Mouse (Mus musculus): Measurements from ENCODE around the gene Gpc5. TPM values are rescaled to one million over a fixed set of nuclear protein-coding genes. Genes with fewer than 3 reads are reported as not detected.

The Gpc5 gene
- polyA plus RNA-seq, 1 experiment from 2014 or later, result 0.06 TPM

DNA sequence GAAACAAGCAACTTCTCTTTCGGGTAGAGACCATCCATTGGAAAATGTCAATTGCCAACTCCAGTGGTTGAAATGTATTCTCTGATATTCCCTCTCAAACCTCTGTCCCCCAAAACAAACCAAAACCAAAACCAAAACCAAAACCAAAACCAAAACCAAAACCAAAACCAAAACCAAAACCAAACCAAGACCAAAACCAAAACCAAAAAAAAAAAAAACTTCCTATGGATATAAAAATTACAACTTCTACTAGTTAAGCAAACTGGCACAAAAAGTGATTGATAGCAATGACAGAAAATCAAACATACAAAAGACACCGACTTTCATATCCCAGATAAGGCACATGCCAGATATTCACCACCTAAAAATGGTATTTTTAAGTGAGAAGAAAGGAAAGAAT lies 161.7 kb downstream of the Gpc5 start:
- H3K4me2 ChIP-seq, result no peak overlapping the region
- no peak overlapping the region for H3K9ac ChIP-seq
- no peaks in the 10 kb centered on the region for H3K9me3 ChIP-seq (replicated peaks)
- WGBS, result 74% methylated on average over 2 of the region's 2 CpGs
- H3K4me1 ChIP-seq (replicated peaks), result no peaks in the 10 kb centered on the region
- no peaks in the 10 kb centered on the region for H3K27me3 ChIP-seq
- no peak for ATAC-seq (replicated peaks; ENCODE audit: insufficient number of reproducible peaks, insufficient read depth, low FRiP score, low read depth)
- no peaks in the 10 kb centered on the region for H3K36me3 ChIP-seq
- H3K27ac ChIP-seq, result no peak overlapping the region
- H3K4me3 ChIP-seq, result no peak overlapping the region

DNA sequence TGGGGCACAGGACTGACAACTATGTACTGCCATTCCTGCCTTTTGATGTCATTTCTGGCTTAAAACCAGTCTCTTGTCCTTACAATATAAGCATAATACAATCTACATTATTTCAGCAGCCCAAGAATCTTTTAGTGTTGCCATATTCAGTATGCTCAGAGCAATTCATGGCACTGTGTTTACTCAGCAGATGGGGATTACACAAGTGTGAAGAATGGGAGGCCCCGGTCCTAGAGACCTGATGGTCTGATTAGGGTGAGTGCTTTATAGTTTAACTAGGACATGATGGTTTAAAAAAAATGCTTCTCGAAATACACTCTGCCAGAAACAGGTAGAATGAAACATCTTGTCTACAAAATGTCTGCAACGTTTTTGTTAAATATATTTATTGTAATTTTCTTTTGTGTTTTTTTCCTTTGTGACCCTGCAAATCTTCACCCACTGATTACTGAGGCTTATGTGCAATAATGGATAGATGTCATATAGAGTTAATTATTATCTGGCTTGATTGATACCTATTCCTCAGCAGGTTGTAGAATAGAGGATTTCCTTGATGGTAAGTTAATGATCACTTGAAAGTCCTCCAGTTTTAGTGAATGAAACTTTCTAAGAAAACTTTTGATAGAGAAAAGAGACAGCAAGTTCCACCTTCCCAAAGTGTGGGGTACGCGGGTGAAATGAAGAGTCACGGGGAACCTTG lies 177.8 kb downstream of the Gpc5 start:
- H3K27ac ChIP-seq, result no peak overlapping the region
- H3K9me3 ChIP-seq (replicated peaks), result no peaks in the 10 kb centered on the region
- H3K27me3 ChIP-seq, result no peaks in the 10 kb centered on the region
- no peaks in the 10 kb centered on the region for H3K36me3 ChIP-seq
- ATAC-seq (replicated peaks; ENCODE audit: insufficient number of reproducible peaks, insufficient read depth, low FRiP score, low read depth), result no peak
- H3K9ac ChIP-seq, result no peak overlapping the region
- 83% methylated on average over 6 of the region's 6 CpGs for WGBS
- no peak overlapping the region for H3K4me3 ChIP-seq
- no peaks in the 10 kb centered on the region for H3K4me1 ChIP-seq (replicated peaks)
- H3K4me2 ChIP-seq, result no peak overlapping the region

DNA sequence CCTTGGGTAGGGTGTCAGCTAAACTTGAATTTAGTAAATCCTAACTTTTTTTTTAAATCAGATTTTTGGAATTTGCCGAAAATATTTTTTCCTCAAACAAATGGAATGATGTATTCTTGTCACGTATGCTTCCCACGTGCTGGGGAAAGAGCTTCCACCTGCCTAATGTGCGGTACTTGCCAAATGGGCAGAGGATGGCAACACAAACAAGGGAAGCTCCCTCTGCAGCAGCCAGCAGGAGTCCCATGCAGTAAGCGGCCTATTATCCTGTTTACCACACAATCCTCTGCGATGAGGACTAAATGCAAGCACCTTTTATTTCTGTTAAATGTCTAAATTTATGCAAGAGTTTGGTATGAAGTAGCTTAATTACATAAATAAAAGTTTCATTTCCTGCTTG lies 178.4 kb downstream of the Gpc5 start:
- Histone ChIP-seq H3K27me3 (no peaks in the 10 kb centered on the region), H3K27ac (no peak overlapping the region), H3K4me2 (no peak overlapping the region), H3K36me3 (no peaks in the 10 kb centered on the region), H3K4me1 (replicated peaks) (no peaks in the 10 kb centered on the region), H3K9ac (no peak overlapping the region), H3K4me3 (no peak overlapping the region), H3K9me3 (replicated peaks) (no peaks in the 10 kb centered on the region)
- no peak for ATAC-seq (replicated peaks; ENCODE audit: insufficient number of reproducible peaks, insufficient read depth, low FRiP score, low read depth)
- 80% methylated on average over 6 of the region's 6 CpGs for WGBS

GRCm38 (mm10) chr14:115282782-115283181 lies 190.8 kb downstream of the Gpc5 start:
- Histone ChIP-seq H3K9ac (no peak overlapping the region), H3K4me2 (no peak overlapping the region), H3K4me3 (no peak overlapping the region), H3K9me3 (replicated peaks) (no peaks in the 10 kb centered on the region), H3K4me1 (replicated peaks) (no peaks in the 10 kb centered on the region), H3K27ac (no peak overlapping the region), H3K36me3 (no peaks in the 10 kb centered on the region), H3K27me3 (no peaks in the 10 kb centered on the region)
- ATAC-seq (replicated peaks; ENCODE audit: insufficient number of reproducible peaks, insufficient read depth, low FRiP score, low read depth), result no peak

- no peak overlapping the region for H3K4me2 ChIP-seq
- no peak overlapping the region for H3K27ac ChIP-seq
- H3K9ac ChIP-seq, result no peak overlapping the region
- H3K4me1 ChIP-seq (replicated peaks), result no peaks in the 10 kb centered on the region
- H3K9me3 ChIP-seq (replicated peaks), result no peaks in the 10 kb centered on the region
- WGBS, result 63% methylated on average over 2 of the region's 2 CpGs
- H3K4me3 ChIP-seq, result no peak overlapping the region
- no peaks in the 10 kb centered on the region for H3K36me3 ChIP-seq
- no peaks in the 10 kb centered on the region for H3K27me3 ChIP-seq
- ATAC-seq (replicated peaks; ENCODE audit: insufficient number of reproducible peaks, insufficient read depth, low FRiP score, low read depth), result no peak
These were observed 232.2 kb downstream of the Gpc5 start for GRCm38 (mm10) chr14:115324247-115324646.

- no peaks in the 10 kb centered on the region for H3K4me1 ChIP-seq (replicated peaks)
- H3K27ac ChIP-seq, result no peak overlapping the region
- H3K4me2 ChIP-seq, result no peak overlapping the region
- 68% methylated on average over 5 of the region's 5 CpGs for WGBS
- H3K4me3 ChIP-seq, result no peak overlapping the region
- H3K27me3 ChIP-seq, result no peaks in the 10 kb centered on the region
- H3K36me3 ChIP-seq, result no peaks in the 10 kb centered on the region
- H3K9me3 ChIP-seq (replicated peaks), result no peaks in the 10 kb centered on the region
- no peak for ATAC-seq (replicated peaks; ENCODE audit: insufficient number of reproducible peaks, insufficient read depth, low FRiP score, low read depth)
- H3K9ac ChIP-seq, result no peak overlapping the region
These were observed 234.4 kb downstream of the Gpc5 start for GRCm38 (mm10) chr14:115326426-115326825.

DNA sequence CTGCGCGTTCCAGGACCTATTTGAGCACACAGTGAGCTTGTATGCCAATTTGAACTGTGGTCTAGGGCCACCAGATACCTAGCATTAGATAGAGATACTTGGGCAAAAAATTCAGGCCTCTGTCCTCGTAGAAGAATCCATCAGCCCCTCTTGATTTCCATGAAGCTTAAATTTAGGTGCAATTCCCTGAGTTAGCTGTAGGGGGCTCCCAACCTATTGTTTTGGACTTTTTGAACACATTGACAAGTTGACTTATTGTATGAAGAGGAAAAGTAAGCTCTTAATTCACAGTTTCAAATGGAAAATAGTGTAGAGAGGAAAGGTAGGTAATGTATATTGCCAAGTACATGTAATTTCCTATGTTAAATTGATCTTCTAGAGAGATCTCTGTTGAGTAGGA lies 247.1 kb downstream of the Gpc5 start:
- Histone ChIP-seq H3K4me3 (no peak overlapping the region), H3K9me3 (replicated peaks) (no peaks in the 10 kb centered on the region)
- WGBS, result 76% methylated on average over 3 of the region's 3 CpGs

DNA sequence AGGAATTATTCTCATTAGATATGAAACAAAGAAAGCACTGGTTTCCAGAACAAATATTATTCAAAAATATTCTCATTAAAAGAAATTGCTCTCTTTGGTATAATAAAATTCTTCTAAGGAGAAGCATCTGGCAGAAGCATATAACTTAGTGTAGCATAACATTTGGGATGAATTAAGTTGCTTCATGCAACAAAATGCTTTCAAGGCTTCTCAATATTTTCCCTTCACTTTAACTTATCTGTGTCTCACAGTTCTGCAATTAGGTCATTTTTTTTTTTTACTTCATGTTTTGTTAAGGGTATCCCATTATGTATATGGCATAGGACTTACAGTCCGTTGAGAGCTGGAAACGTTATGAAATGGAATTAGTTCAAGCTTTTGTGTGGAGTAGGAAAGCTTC lies 250.6 kb downstream of the Gpc5 start:
- no peak overlapping the region for H3K9ac ChIP-seq
- no peak for ATAC-seq (replicated peaks; ENCODE audit: insufficient number of reproducible peaks, insufficient read depth, low FRiP score, low read depth)

More for the DNA sequence above, 247.1 kb downstream of the Gpc5 start:
- Histone ChIP-seq H3K27me3 (no peaks in the 10 kb centered on the region), H3K4me2 (no peak overlapping the region), H3K9ac (no peak overlapping the region), H3K36me3 (no peaks in the 10 kb centered on the region), H3K27ac (no peak overlapping the region), H3K4me1 (replicated peaks) (no peaks in the 10 kb centered on the region)
- no peak for ATAC-seq (replicated peaks; ENCODE audit: insufficient number of reproducible peaks, insufficient read depth, low FRiP score, low read depth)

DNA sequence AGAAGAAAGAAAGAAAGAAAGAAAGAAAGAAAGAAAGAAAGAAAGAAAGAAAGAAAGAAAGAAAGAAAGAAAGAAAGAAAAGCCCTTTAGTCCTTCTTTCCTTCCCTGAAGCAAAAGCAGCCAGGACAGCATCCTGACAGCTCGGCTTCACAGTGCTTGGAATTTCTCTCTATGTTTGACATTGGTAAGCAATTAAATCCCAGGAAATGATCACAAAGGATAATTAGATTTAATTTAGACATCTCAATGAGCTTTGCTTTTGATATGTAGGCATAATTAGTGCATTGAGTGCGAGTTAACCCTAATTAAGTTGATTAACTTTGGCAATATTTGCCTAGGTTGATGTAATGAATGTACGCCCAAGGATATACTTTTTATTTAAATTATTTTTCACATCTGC lies 257.4 kb downstream of the Gpc5 start:
- no peak overlapping the region for H3K4me2 ChIP-seq
- H3K27ac ChIP-seq, result no peak overlapping the region
- no peaks in the 10 kb centered on the region for H3K36me3 ChIP-seq
- whole genome bisulfite sequencing, result 77% methylated on average over 3 of the region's 3 CpGs
- H3K27me3 ChIP-seq, result no peaks in the 10 kb centered on the region
- no peaks in the 10 kb centered on the region for H3K4me1 ChIP-seq (replicated peaks)
- H3K9me3 ChIP-seq (replicated peaks), result no peaks in the 10 kb centered on the region
- no peak overlapping the region for H3K9ac ChIP-seq
- no peak overlapping the region for H3K4me3 ChIP-seq
- no peak for ATAC-seq (replicated peaks; ENCODE audit: insufficient number of reproducible peaks, insufficient read depth, low FRiP score, low read depth)

More for the DNA sequence above, 250.6 kb downstream of the Gpc5 start:
- Histone ChIP-seq H3K4me2 (no peak overlapping the region), H3K36me3 (no peaks in the 10 kb centered on the region), H3K4me1 (replicated peaks) (no peaks in the 10 kb centered on the region), H3K27ac (no peak overlapping the region), H3K27me3 (no peaks in the 10 kb centered on the region), H3K4me3 (no peak overlapping the region), H3K9me3 (replicated peaks) (no peaks in the 10 kb centered on the region)
- WGBS, result 73% methylated on average over 2 of the region's 2 CpGs

DNA sequence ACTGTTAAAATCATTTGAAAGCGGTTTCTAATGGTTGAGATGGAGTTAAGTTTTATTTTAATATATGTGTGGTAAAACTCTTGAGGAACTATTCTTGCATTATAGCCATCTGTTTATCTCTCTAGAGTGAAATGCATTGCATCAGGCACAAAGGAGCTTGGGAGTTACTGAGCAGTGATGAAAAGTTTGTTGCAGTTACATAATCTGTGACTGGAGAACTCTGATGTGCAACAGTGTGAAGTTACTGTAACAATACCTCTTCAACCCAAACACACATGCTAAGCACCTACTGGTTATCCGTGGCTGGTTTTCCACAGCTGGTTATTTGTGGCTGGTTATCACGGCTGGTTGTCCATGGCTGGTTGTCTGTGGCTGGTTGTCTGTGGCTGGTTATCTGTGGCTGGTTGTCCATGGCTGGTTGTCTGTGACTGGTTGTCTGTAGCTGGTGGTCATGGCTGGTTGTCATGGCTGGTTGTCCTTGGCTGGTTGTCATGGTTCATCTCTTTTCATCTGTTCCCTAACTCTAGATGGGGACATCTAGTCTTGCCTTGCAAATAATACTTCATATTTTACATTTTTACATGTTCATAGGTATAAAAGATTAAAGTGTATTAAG lies 273.4 kb downstream of the Gpc5 start:
- H3K36me3 ChIP-seq, result no peaks in the 10 kb centered on the region
- no peak overlapping the region for H3K9ac ChIP-seq
- H3K27ac ChIP-seq, result no peak overlapping the region
- H3K27me3 ChIP-seq, result no peaks in the 10 kb centered on the region
- H3K4me3 ChIP-seq, result no peak overlapping the region
- no peaks in the 10 kb centered on the region for H3K4me1 ChIP-seq (replicated peaks)
- H3K4me2 ChIP-seq, result no peak overlapping the region
- no peak for ATAC-seq (replicated peaks; ENCODE audit: insufficient number of reproducible peaks, insufficient read depth, low FRiP score, low read depth)
- WGBS, result 79% methylated on average over 3 of the region's 3 CpGs
- no peaks in the 10 kb centered on the region for H3K9me3 ChIP-seq (replicated peaks)

- no peak for ATAC-seq (replicated peaks; ENCODE audit: insufficient number of reproducible peaks, insufficient read depth, low FRiP score, low read depth)
- 72% methylated on average over 15 of the region's 15 CpGs for WGBS
These were observed 277.7 kb downstream of the Gpc5 start for GRCm38 (mm10) chr14:115369611-115370167.

GRCm38 (mm10) chr14:115371131-115371530 lies 279.1 kb downstream of the Gpc5 start:
- no peaks in the 10 kb centered on the region for H3K9me3 ChIP-seq (replicated peaks)
- ATAC-seq (replicated peaks; ENCODE audit: insufficient number of reproducible peaks, insufficient read depth, low FRiP score, low read depth), result no peak
- no peak overlapping the region for H3K4me2 ChIP-seq
- H3K27me3 ChIP-seq, result no peaks in the 10 kb centered on the region
- H3K9ac ChIP-seq, result no peak overlapping the region
- WGBS, result 11% methylated on average over 1 of the region's 1 CpGs
- H3K4me3 ChIP-seq, result no peak overlapping the region
- no peaks in the 10 kb centered on the region for H3K36me3 ChIP-seq
- no peaks in the 10 kb centered on the region for H3K4me1 ChIP-seq (replicated peaks)
- no peak overlapping the region for H3K27ac ChIP-seq

More at GRCm38 (mm10) chr14:115369611-115370167, 277.7 kb downstream of the Gpc5 start:
- H3K9me3 ChIP-seq (replicated peaks), result no peaks in the 10 kb centered on the region
- H3K36me3 ChIP-seq, result no peaks in the 10 kb centered on the region
- H3K27ac ChIP-seq, result no peak overlapping the region
- H3K4me2 ChIP-seq, result no peak overlapping the region
- H3K4me3 ChIP-seq, result no peak overlapping the region
- no peaks in the 10 kb centered on the region for H3K4me1 ChIP-seq (replicated peaks)
- no peak overlapping the region for H3K9ac ChIP-seq
- H3K27me3 ChIP-seq, result no peaks in the 10 kb centered on the region
